Mouse (Mus musculus) CH12.LX (cell line): Measurements from ENCODE around the gene Os9. TPM values are rescaled to one million over a fixed set of nuclear protein-coding genes. Genes with fewer than 3 reads are reported as not detected.
"Not testable (repeated sequence)": the region's sequence is repeated elsewhere in the genome, so short reads cannot be mapped to it uniquely, and the experiment has no call there.

Experiments used
- DNase-seq: peaks from one replicate; pipeline ENCODE4 v3.0.0-alpha.2; 2013; ENCODE audit errors: extremely low read depth
- H3K27ac ChIP-seq: 2 replicates; pipeline ENCODE4 v1.5.1; 2012; ENCODE audit warnings: low read depth, mild to moderate bottlenecking, control low read depth, moderate library complexity; ENCODE audit not compliant: insufficient read depth
- H3K27me3 ChIP-seq: replicated peaks from 2 replicates; pipeline ENCODE3; 2012; ENCODE audit warnings: inconsistent platforms
- H3K36me3 ChIP-seq, 2 experiments: replicated peaks in 1 of 2; 2 replicates each; pipeline versions ENCODE3 to v1.6.1; 2012; ENCODE audit warnings: inconsistent platforms in 1 of 2, low read length in 1 of 2, mild to moderate bottlenecking in 1 of 2, mixed read lengths in 1 of 2, moderate library complexity in 1 of 2; ENCODE audit not compliant: control insufficient read depth in 1 of 2, insufficient read depth in 1 of 2
- H3K4me1 ChIP-seq, 2 experiments: 2 replicates each; pipeline ENCODE4 v1.6.1; 2012; ENCODE audit warnings: inconsistent platforms in 1 of 2, moderate library complexity in 1 of 2; ENCODE audit not compliant: insufficient read depth in 2 of 2, control insufficient read depth in 1 of 2
- H3K4me2 ChIP-seq: 2 replicates; pipeline ENCODE4 v1.6.1; 2012; ENCODE audit warnings: low read depth, mild to moderate bottlenecking, control low read depth; ENCODE audit not compliant: poor library complexity, insufficient read depth, severe bottlenecking
- H3K4me3 ChIP-seq, 3 experiments: fragments of 150-350 bp in 1 of 3; sonication (generic) in 1 of 3; replicated peaks in 1 of 3; 2 replicates each; pipeline versions ENCODE3 to v1.5.1; 2011 to 2012; ENCODE audit warnings: low read depth in 2 of 3, low read length in 2 of 3, mild to moderate bottlenecking in 2 of 3, moderate library complexity in 2 of 3, control low read depth in 1 of 3, improper control_type of control experiment in 1 of 3, inconsistent platforms in 1 of 3, mixed read lengths in 1 of 3; ENCODE audit not compliant: poor library complexity in 1 of 3
- H3K79me2 ChIP-seq: replicated peaks from 2 replicates; pipeline ENCODE4 v1.6.1; 2012; ENCODE audit warnings: mild to moderate bottlenecking, moderate library complexity; ENCODE audit not compliant: control insufficient read depth, poor library complexity, insufficient read depth, severe bottlenecking; ENCODE audit errors: extremely low read depth
- H3K9ac ChIP-seq: 2 replicates; pipeline ENCODE4 v1.6.1; 2012; ENCODE audit warnings: low read depth, mild to moderate bottlenecking, control low read depth, moderate library complexity; ENCODE audit not compliant: insufficient read depth
- H3K9me3 ChIP-seq: replicated peaks from 2 replicates; pipeline ENCODE3; 2012; ENCODE audit warnings: low read length, inconsistent platforms, mixed read lengths
- CTCF ChIP-seq, 2 experiments: IDR thresholded peaks in 1 of 2; conservative IDR thresholded peaks in 1 of 2; 2 replicates each; pipeline ENCODE4 v1.5.1; 2011 to 2012; ENCODE audit warnings: low read depth in 2 of 2, low read length in 2 of 2, improper control_type of control experiment in 1 of 2, inconsistent platforms in 1 of 2, mild to moderate bottlenecking in 1 of 2, moderate library complexity in 1 of 2
- JUND ChIP-seq: conservative IDR thresholded peaks from 2 replicates; pipeline ENCODE4 v1.6.1; 2011; ENCODE audit warnings: low read depth, low read length, improper control_type of control experiment
- MAZ ChIP-seq: IDR thresholded peaks from 2 replicates; pipeline ENCODE4 v1.6.1; 2012; ENCODE audit warnings: low read depth, mild to moderate bottlenecking, inconsistent platforms, low read length, improper control_type of control experiment, moderate library complexity
- MXI1 ChIP-seq: IDR thresholded peaks from 2 replicates; pipeline ENCODE4 v1.6.1; 2011; ENCODE audit warnings: mild to moderate bottlenecking, low read depth, low read length, improper control_type of control experiment
- NELFE ChIP-seq: IDR thresholded peaks from 2 replicates; pipeline ENCODE4 v1.6.1; 2011; ENCODE audit warnings: low read depth, low read length, improper control_type of control experiment
- RAD21 ChIP-seq: IDR thresholded peaks from 2 replicates; pipeline ENCODE4 v1.6.1; 2011; ENCODE audit warnings: low read depth, mild to moderate bottlenecking, low read length, improper control_type of control experiment, moderate library complexity
- RCOR1 ChIP-seq: conservative IDR thresholded peaks from 2 replicates; pipeline ENCODE4 v1.6.1; 2012; ENCODE audit warnings: low read depth, mild to moderate bottlenecking, inconsistent platforms, low read length, improper control_type of control experiment
- UBTF ChIP-seq: IDR thresholded peaks from 2 replicates; pipeline ENCODE4 v1.6.1; 2012; ENCODE audit warnings: low read depth, mild to moderate bottlenecking, inconsistent platforms, low read length, improper control_type of control experiment, moderate library complexity
- ZMIZ1 ChIP-seq: IDR thresholded peaks from 2 replicates; pipeline ENCODE4 v1.6.1; 2012; ENCODE audit warnings: low read depth, mild to moderate bottlenecking, inconsistent platforms, low read length, improper control_type of control experiment
- dilution Hi-C: fragments of 300-500 bp; cut with MboI; formaldehyde crosslinking; loops from 2 replicates; pipeline ENCODE4 v1.14.3; 2020; ENCODE audit warnings: low sequenced_read_pairs; ENCODE audit not compliant: extremely low pct_unique_long_range_greater_than_20kb, extremely low pct_ligation_motif_present
- in situ Hi-C: fragments of 300-500 bp; cut with MboI; formaldehyde crosslinking; loops from 3 replicates; pipeline ENCODE4 v1.14.3; 2019; ENCODE audit warnings: low sequenced_read_pairs, low pct_ligation_motif_present, low pct_unique_long_range_greater_than_20kb, mixed read lengths
- polyA plus RNA-seq: library from polyadenylated mRNA; unstranded; fragments of >175 nt; gene quantifications from 2 replicates; pipeline ENCODE4 v1.2.1, GENCODE M21; 2012; ENCODE audit warnings: low read depth; ENCODE audit not compliant: insufficient read length
- total RNA-seq, 2 experiments: library from RNA; depleted of rRNA; stranded (reverse); fragments of 300-350 nt in 1 of 2; fragments of >200 nt in 1 of 2; gene quantifications; 2 replicates each; pipeline ENCODE4 v1.2.3; 2012 to 2014

Os9 gene
- total and polyA plus RNA-seq, 3 experiments, result 42.8 to 82.7 (median 61.9) TPM

DNA sequence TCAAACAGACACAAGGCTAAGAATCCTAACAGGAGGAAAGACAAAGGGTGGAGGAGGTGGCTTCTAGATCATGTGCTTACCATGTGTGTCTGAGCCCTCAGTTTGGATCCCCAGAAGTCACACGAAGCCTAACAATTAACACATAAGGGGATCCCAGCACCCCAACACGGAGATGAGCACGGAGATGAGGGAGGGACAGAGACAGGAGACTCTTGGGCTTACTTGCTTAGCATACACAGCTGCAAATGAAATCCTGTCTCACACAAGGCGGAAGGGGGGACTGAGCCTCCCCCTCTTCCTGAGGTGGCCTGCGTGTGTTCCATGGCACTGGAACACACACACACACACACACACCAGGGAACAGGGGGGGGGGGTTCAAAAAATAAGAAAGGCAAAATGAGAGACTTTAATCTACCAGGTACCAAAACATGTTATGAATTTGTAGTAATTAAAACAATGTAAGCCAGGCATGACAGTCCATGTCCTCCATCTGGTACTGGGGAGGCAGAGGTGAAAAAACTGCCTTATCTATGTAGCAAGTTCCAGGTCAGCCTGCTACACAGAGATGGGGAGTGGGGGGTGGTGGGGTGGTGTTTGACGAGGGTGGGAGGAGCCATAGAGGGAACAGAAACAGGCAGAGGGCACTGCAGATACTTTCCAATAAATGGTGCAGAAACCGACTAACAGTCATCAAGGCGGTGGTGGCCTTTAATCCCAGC, 14.3 kb upstream of the Os9 start:
- Histone ChIP-seq H3K9ac (no peak overlapping the region), H3K36me3 (no peaks in the 10 kb centered on the region), H3K4me3 (no peak overlapping the region), H3K4me1 (peaks cover 7 to 33% of the 10 kb centered on the region in 2 experiments; a peak in 3 of 4 replicates), H3K4me2 (no peak overlapping the region), H3K79me2 (no peaks in the 10 kb centered on the region), H3K27ac (no peak overlapping the region), H3K9me3 (no peaks in the 10 kb centered on the region), H3K27me3 (no peaks in the 10 kb centered on the region)
- no peak for TF ChIP-seq ZMIZ1
- TF ChIP-seq MXI1, result no peak
- dilution Hi-C loops (no loop called here), in situ Hi-C loops (no loop called here)
- DNase-seq, result no peak

DNA sequence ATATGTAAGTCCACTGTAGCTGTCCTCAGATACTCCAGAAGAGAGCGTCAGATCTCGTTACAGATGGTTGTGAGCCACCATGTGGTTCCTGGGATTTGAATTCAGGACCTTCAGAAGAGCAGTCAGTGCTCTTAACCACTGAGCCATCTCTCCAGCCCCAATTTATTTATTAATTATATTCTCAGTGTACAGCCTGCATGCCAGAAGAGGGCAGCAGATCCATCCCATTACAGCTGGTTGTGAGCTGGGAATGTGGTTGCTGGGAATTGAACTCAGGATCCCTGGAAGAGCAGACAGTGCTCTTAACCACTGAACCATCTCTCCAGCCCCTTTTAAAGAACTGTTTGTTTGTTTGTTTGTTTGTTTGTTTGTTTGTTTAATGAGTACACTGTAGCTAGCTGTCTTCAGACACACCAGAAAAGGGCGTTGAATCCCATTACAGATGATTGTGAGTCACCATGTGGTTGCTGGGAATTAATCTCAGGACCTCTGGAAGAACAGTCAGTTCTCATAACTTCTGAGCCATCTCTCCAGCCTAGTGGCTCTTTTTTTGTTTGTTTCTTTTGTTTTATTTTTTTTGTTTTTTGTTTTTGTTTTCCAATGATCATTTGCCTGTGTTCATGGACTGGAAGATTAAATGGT, 13.6 kb upstream of the Os9 start:
- H3K9ac ChIP-seq, result not testable (repeated sequence)

DNA sequence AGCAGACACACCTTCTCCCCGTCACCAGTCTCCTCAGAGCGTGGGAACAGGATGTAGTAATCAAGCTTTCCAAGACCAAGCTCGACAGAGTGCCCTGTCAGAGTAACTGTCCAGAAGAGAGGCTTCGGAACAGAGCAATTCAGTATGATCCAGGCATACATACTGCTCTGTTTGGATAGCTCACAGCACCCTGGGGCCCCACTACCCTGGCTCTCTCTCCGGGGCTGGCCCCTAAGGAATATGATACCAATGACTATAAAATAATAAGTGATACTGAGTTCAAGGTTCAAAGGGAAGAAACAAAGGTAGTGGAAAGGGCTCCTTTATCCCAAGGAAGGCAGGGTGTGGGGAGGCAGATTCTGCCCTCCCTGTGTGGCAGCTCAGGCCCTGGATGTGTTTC, 11.5 kb upstream of the Os9 start:
- in situ Hi-C loops (no loop called here), dilution Hi-C loops (no loop called here)
- no peak for DNase-seq
- Histone ChIP-seq H3K4me3 (no peak overlapping the region), H3K27ac (no peak overlapping the region), H3K27me3 (no peaks in the 10 kb centered on the region), H3K4me1 (peaks cover 7 to 33% of the 10 kb centered on the region in 2 experiments; a peak in 3 of 4 replicates), H3K79me2 (no peaks in the 10 kb centered on the region), H3K36me3 (no peaks in the 10 kb centered on the region), H3K9ac (no peak overlapping the region), H3K4me2 (no peak overlapping the region), H3K9me3 (no peaks in the 10 kb centered on the region)
- TF ChIP-seq JUND (no peak), RCOR1 (no peak), MAZ (no peak), NELFE (no peak), UBTF (no peak), ZMIZ1 (no peak)

More for the DNA sequence above, 13.6 kb upstream of the Os9 start:
- H3K4me1 ChIP-seq, result peaks cover 7 to 33% of the 10 kb centered on the region in 2 experiments; a peak in 3 of 4 replicates
- H3K79me2 ChIP-seq, H3K27me3 ChIP-seq, H3K36me3 ChIP-seq, H3K9me3 ChIP-seq, H3K4me3 ChIP-seq, H3K27ac ChIP-seq, H3K4me2 ChIP-seq, DNase-seq, in situ Hi-C loops, dilution Hi-C loops: not testable (repeated sequence)
- TF ChIP-seq CTCF (conservative IDR thresholded peaks at IDR 0.05 in 1 of 2, IDR thresholded peaks at IDR 0.05 in 1 of 2; ENCODE audit: low read depth in 2 of 2, low read length in 2 of 2), result peak in 1 of 2 experiments; percentile 37; a peak in 2 of 4 replicates
- TF ChIP-seq RAD21, result peak; percentile 22
